Mouse (Mus musculus): ENCODE results near the gene Zfp853.

The Zfp853 gene

DNA sequence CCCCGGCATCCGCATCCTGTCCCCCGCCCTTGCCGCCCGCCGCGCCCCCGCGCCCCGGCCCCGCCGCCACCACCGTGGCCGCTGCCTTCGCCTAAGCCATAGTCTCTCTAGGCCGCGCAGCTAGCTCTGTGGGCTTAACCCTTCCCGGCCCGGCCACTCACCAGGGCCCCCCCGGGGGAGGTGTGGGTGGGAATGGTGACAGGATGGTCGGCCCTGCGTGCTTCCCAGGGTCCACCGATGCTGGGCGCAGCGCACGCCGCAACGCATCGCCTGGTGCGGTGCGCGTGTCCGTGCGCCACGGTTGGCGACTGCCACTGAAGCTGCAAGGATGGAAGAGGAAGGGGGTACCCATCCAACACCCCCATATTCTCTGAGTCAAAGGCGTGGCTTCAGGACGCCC lies at the start of gene Zfp853:
Gene Zfp853 (minus strand): TSS at position 220 of the 400 bp plus-strand sequence.
- DNase-seq: peak; percentile 32

DNA sequence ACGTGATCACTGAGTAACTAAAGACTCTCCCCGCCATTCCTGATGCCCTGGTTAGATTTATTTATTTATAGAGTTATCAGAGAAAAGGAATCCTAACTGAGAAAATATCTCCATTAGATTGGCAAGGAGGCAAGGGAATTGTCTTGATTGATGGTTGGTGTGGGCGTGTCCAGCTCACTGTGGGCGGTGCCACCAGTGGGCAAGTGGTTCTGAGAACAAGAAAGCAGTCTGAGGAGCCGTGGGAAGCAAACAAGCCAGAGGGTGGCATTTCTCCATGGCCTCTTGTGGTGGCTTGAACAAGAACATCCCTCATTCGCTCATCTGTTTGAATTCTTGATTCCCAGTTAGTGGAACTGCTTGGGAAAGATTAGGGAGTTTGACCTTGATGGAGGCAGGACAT lies 46.2 kb upstream of the Zfp853 start:
- DNase-seq: no peak

DNA sequence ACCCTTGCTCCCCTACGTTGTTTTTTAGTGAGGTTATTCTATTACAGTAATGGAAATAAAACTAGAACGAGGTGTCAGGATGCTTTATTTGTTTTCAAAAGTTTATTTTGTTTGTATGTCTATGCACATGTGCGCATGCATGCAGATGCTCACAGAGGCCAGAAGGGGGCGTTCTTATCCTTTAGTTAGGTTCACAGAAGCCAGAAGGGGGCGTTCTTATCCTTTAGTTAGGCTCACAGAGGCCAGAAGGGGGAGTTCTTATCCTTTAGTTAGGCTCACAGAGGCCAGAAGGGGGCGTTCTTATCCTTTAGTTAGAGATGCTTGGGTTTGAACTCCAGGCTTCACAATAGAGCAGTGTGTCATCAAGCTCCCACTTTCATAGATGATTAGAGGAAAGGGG lies 43.1 kb upstream of the Zfp853 start:
- DNase-seq: no peak

DNA sequence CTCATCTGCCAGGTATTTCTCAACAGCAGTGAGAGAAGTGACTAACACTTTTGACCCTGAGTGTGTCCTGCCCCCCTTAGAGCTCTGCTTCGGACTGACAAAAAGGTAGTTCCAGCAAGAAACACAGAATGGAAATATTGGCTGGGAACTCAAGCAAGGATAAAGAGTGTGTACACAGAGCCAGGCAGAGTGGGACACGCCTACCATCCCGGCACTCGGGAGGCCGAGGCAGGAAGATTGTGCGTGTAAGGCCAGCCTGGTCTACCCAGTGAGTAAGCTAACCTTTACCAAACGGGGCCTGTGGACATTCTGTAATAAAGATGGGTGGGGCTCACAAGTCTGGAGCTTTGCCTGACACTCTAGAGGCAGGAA lies 41.7 kb upstream of the Zfp853 start:
- no peak for DNase-seq

DNA sequence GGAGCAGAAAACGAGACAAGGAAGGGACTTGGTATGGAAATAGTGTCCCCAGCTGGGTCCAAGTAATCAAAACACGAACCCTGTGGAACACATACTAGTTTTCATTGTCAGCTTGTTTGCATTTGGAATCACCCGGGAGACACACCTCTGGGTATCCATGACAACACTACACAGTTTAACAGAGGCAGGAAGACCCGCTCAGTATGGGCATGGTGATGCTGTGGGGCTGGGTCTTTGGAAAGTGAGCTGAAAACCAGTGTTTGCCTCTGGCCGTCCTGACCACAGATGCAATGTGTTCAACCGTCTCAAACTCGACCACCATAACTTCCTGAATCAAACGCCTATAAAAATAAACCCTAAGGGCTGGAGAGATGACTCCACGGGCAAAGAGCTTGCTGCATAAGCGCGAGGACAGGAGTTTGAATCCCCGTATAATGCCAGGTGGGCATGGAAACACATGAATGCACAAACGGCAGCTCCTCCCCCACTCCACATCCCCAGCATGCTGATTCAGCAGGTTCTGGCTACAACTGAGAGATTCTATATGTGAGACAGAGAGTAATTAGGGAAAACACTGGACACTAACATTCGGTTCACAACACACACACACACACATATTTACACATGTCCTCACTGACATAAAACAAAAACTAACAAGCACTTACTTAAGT lies 41.1 kb upstream of the Zfp853 start:
- no peak for DNase-seq

DNA sequence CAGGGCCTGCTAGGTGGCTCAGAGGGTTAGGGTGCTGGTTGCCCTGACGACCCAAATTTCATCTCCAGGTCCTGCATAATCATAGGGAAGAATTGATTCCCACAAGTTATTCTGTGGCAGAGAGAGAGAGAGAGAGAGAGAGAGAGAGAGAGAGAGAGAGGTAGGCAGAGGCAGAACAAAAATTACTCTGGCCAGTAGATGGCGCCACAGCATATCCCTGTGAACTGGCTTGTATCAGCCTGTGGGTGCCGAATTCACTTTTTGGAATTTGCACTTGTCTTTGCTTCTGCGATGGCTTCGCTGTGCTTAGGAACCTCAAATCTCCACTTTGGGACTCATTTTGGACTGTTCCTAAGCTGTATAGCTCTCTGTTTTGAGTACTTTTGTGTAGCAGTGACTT lies 40.4 kb upstream of the Zfp853 start:
- peak; percentile 79 for DNase-seq

DNA sequence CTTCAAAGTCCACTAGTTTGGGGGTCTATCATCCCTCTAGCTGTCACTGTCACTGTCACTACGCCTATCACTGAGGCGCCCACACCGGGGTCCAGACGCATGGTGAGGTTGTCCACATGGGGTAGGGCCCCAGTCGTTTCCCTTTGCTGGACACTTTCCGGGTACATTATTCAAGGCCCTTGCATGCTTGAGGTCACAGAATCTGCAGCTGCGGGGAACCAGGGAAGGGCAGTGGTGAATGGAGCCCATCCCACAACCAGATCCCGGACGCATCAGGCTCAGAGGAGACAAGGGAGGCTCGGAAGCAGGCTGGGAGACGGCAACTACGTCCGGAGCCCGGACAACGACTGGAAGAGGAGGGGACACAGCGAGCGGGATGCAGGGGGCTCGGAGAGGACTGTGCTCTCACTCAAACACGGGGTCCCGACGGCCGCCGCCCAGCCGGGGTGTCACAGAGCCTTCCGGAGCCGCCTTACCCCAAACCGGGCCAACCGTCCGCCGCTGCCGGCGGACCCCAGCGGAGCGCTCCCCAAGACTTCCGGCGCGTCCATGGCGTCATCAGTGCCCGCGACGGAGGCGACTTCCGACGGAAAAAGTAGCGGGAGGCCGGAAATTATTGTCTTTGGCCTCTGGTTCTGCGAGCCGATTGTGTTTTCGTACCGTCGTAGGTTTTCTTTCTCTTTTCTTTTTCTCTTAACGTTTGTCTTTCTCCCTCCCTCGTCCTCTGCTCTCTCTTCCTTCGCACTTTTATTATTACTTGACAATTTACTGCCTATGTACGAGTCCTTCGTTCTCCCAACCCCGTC lies 35.5 kb upstream of the Zfp853 start, which contains the start of gene Zdhhc4:
Gene Zdhhc4 (minus strand): TSS at position 567 of the 806 bp plus-strand sequence.
- peak; percentile 93 for DNase-seq

DNA sequence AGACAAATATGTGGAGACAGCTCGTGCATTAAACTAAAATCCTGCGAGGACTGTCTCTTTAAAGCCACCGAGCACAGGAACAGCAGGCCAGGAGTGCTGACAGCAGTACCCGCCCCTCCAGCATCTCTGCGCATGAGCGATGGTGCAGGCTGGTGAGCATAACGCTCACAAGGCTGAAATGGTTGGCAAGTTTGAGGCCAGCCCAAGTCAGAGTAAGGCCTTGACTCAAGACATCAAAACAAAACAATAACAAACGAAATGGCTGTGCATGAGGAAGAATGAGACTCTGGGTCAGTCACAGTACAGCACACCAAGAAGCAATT lies 23.8 kb upstream of the Zfp853 start:
- peak; percentile 60 for DNase-seq

DNA sequence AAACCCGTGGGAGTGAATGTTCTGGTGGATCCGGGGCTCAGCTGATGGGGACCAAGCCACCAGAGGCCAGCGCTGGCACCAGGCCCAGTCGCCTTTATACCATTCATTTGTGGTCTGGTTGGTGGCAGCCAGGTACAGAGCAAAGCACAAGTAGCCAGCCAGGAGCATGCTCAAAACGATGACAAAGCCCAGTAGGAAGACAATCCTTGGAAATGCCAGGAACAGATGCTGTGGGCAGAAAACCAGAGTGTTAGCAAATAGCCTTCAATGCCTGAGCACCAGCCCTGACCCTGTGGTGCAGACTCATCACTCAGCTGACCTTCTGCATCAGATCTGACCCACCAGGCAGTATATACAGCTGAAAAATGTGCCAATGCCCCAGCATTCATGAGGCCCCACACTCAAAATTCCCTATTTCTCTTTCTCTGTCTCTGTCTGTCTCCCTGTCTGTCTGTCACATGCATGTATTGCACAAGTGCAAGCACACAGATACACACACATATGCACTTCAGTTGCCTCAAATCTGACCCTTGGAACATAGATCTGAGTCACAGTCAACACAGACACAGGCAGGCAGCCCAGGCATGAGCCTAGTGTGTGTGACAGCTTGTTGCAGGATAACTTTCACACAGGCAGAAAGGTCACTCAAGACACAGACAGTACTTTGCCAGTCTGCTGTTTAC lies 23.3 kb upstream of the Zfp853 start:
- DNase-seq: no peak

DNA sequence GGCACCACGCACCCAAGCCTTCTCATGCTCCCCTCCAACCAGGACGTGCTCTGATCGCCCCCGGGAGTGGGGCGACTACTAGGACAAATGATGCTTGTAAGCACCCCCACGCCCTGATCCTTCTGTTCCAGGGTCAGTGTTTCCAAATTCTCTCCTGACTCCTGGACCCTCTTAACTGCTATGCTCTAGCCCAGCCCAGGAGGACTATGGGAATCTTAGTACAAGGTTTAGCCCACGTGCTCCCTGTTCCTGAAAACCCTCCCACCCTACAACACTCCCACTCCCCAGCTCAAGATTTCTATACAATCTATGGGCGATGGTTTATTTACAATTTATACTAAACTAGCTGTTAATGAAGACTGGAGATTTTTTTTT lies 22.1 kb upstream of the Zfp853 start:
- DNase-seq: no peak

DNA sequence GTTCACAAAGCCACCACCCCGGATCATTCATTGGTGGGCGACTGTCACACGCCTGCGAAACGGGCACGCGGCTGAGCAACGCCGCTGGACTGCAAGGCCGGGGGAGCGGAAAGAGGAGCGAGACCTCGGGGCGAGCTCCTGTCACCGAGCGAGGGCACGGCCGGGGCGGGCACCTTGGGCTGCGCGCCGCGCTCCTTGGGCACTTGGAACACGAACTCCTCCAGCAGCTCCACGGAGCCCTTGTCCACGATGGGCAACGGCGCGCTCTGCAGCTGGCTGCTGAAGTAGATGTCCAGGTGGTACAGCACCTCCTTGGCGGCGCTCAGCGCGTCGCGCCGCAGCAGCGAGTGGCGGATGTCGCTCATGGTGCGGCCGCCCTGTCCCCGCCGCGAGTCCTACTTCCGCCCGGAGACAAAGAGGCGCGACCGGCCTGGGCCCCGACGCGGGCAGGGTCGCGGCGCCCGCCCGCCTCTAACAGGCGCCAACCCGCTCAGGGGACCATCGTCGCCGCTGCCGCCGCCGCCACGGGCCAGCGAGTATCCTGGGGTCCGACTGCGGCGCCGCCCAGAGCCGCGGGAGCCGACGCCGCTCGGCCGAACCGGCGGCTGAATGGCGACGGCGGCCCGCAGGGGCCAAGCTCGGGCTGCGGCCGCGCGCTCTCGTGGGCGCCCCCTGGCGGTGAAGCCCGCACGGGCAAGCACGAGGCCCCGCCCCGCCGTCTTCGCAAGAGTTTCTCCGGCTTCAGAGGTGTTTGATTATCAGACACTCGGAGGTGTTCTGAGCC lies 21.5 kb upstream of the Zfp853 start, which contains the start of gene E130309D02Rik:
Gene E130309D02Rik (minus strand): TSS at position 631 of the 784 bp plus-strand sequence.
- DNase-seq: peak; percentile 94

DNA sequence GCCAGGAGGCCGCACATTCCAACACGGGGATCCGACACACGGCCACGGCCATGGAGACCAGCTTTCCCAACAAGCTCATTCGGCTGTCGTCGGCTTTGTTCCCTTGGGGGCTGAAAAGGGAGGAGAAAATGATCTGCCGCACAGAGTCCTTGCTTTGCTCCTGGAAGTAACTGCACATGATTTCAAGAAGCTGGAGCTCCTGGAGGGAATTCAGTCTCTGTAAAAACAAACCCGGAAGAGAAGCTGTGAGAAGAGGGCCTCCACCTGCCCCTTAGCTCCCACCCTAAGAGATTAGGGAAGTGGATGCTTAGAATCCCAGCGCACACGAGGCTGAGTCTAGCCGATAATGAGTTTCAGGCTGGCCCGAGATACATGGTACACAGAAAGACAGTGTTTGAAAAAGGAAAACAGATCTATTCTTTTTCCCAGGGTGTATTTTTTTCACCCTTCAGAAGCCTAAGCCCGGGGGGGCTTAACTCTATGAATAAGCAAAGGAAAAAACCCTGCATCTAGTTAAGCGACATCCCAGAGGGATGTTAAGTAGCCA lies 20.8 kb upstream of the Zfp853 start:
- DNase-seq: no peak

DNA sequence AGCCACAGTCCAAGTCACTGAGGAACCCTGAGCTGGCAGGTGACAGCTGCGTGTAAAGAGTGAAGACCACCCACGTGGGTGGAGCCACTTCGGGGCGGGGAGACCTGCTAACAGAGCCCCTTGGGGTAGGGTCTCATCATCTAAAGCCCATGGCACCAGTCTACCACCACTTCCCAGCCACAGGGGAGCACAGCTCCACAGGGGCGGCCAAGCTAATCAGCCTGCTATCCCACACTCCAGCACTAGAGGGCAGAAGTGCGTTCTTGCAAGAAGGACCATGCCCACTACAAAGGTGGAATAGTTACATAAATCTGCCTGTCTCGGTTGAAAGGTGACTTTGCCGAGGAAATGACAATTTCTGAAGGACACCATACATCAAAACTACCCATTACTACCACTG lies 18.5 kb upstream of the Zfp853 start:
- DNase-seq: peak; percentile 81

DNA sequence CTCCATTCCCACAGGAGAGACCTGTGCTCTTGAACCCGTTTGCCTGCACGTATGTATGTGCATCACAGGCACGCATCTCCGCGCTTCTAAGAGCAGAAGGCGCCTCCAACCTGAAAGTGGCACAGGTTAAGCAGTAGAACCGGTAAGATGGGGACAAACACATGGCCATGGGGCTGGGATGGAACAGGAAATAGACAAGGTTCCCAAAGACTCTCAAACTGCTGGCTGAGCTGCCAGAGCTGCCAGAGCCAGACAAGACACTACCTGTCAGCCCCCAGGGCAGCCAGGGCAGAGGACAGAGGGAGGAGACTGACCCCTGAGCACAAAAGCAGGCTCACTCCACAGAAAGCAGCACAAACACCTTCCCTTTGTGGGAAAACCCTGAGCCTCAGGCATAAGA lies 16.5 kb upstream of the Zfp853 start:
- DNase-seq: no peak

DNA sequence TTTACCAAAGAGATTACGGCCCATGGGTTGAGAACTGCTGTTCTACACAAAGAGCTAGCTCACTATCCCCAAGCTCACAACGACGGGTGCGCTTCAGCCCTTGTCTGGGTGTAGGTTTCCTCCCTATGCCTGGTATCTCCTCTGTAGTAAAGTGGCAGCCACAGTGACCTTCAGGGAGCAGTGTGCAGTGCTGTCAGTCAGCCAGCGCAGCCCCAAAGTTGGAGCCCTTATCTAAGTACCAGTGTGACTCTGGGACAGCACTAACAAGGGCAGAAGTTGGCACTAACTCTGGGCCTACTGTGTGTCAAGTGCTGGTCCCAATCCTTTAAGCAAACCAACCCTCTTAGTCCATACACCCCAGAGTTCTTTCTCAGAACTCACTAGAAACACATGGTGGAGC lies 15.4 kb upstream of the Zfp853 start:
- no peak for DNase-seq

DNA sequence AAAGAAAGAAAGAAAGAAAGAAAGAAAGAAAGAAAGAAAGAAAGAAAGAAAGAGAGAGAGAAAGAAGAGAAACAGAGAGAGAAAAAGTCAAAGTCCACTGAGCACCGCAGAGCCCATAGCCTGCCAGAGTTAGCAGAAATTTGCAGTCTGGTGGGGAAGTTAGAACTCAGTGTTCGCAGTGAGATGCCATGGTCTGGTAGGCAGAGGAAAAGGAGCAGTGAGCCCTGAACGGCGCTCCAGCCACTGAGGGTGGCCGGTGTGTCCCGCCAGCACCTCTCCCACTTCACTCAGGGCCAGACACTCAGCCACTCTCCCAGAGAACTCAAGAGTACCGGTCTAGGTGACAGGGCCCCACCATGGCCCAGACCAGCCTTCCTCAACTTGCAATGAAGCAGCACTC lies 10.8 kb upstream of the Zfp853 start:
- DNase-seq: no peak

DNA sequence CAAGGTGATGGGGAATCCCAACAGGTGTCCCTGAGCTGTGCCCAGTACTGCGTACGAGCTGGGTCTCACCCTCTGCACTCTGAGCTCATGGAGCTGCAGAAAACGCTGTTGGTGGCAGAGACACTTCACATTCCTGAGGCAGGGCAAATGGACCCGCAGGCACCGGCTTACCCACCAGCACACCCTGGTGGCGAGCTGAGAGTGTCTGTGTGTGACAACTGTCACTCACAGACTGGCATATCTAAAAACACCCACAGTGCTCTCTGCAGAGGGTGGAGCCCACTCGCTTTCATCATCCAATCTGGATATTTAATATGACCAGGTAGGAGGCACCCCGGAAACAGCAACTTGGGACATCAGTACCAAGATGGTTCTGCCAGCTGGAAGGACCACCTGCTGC lies 7.9 kb upstream of the Zfp853 start:
- DNase-seq: peak; percentile 16

DNA sequence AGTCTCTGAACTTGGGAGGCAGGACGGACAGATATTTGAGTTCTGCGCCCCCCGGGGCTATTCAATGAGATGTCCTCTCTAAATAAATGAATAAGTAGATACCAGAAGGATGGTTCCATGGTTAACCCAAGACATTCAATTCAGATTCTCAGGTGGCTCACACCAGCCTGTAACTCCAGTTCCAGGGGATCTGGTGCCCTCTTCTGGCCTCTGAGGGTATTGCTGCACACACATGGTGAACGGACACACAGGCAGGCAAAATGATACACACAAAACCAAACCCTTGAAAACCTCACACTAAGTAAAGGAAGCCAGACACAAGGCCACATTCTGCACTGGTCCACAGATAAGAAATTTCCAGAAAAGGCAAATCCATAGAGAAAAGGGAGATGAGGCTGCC lies 6.3 kb upstream of the Zfp853 start:
- DNase-seq: peak; percentile 55

DNA sequence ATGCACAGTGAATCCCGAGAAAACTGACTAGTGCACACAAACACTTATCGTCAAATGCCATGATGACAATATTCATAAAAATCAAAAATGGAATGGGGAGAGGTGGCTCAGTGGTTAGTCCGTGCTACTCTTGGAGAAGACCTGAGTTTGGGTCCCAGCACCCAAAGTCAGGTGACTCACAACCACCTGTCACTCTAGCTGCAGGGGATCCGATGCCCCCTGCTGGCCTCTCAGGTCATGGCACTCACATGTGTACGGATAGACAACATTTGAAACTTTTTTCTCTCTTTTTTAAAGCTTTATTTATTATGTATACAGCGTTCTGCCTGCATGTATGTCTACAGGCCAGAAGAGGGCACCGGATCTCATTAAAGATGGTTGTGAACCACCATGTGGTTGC lies 5.0 kb upstream of the Zfp853 start:
- no peak for DNase-seq

DNA sequence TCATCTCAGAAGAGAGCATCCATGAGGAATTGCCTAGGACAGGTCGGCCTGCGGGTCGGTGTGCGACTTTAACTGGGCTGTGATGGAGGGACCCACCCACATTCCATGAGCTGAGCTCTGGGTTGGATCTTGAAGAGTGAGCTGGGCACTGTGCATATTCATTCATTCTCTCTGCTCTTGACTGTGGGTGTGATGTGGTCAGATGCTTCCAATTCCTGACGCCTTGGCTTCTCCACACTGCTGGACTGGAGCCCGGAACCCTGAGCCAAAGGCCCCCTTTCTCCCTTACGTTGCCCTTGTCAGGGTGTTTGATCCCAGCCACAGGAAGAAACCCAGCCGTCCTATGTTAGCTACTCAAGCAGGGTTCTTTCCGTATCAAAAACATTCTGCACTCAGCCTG lies 4.6 kb upstream of the Zfp853 start:
- peak; percentile 15 for DNase-seq

DNA sequence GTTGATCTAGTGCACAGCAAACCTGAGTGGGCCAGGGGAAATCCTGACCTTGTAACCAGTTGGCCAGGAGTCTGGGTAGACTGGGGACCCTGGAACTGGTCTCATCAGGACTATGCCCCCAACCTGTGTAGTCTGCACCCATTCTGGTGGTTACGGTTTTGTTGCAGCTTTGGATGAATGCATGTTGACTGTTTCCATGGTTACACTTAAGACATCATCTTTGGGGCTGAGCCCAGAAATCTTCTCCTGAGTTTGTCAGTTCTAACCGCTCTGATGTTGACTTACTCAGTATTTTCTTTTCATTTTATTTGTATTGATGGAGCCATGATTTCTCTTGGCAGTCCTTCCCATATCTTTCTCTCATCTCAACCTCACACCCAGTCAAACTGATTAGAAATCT lies 1.9 kb upstream of the Zfp853 start:
- DNase-seq: no peak

DNA sequence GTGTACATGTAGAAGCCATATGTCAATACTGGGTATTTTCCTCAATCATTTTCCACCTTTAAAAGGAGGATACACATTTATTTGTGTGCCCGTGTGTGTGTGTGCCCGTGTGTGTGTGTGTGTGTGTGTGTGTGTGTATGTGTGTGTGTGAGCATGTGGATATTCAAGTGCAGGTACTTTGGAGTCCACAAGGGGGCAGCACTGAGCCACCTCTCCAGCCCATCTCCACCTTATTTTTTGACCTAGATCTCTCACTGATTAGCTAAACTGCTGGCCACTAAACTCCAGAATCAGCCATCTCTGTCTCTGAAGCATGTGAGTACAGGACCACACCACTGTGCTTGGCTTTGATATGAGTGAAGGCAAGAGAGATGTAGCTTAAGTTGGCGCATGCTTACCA lies 1.4 kb upstream of the Zfp853 start:
- no peak for DNase-seq

DNA sequence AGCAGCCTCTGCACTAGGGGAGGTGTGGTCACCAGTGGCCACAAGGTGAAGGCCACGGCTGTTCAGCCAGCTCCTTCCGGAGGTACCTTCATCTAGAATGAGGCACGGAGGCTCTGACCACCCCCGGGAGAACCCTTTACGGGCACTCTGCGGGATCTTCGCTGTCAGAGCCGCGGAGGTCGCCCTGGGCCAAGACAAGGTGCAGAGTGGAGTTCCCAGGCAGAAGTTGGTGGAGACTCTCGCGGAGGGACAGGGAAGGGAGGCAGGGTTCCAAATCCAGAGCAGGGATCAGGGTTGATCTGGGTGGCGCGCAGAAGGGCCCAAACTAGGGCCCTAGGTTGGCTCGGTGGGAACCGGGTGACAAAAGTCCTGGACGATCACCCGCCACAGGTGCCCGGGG lies 544 bp downstream of the Zfp853 start:
- no peak for DNase-seq

Measured in kidney, postnatal 14 days (tissue).